Mouse (Mus musculus) lung, adult 18-20 months (tissue): ENCODE measurements at regions not wholly inside any gene's neighbourhood (a gene's known extent, or its start where the extent isn't known, plus 50 kb on each side); places are given as distances from the start of the nearest gene placed in this dataset.
"Not testable (repeated sequence)": the region's sequence is repeated elsewhere in the genome, so short reads cannot be mapped to it uniquely, and the experiment has no call there.

ENCODE experiments used
- DNase-seq, 2 experiments: peaks; one replicate each; pipeline ENCODE4 v3.0.0; 2022; ENCODE audit warnings: mixed read lengths in 2 of 2

DNA sequence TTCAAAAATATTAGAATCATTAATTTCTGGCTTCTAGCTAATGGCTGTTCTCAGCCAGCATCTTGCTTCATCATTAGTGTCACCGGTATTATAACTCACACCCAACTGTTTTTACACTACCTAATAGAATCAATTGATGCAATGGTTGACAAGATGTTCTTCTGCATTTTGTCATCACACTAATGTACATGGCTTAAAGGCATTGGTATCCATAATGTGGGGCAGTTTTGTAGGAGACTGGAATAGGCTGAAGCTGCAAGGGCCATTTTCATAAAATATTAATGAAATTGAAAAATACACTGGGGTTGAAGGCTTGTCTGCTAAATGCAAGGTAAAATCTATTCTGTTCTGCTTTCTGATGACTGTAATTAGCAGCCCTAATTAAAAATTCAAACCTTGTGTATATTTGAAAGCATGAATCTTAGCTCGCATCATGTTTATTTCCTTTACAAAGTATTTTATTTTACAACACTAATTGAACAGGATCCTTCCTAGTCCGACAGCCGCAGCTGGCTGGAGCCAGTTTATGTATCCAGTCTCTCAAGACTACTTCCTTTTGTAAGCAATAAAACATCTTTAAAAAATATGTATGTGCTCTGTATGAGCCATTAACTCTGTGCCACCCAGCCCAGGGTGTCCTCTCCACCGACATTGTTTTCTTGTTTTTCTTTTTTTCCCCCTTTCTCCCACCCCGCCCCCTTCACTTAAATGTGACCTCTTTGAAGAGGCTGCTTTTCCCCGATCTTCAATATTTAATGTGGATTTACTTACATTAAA is 259.6 kb downstream of the Pou4f1 start:
- DNase-seq, result no peak

DNA sequence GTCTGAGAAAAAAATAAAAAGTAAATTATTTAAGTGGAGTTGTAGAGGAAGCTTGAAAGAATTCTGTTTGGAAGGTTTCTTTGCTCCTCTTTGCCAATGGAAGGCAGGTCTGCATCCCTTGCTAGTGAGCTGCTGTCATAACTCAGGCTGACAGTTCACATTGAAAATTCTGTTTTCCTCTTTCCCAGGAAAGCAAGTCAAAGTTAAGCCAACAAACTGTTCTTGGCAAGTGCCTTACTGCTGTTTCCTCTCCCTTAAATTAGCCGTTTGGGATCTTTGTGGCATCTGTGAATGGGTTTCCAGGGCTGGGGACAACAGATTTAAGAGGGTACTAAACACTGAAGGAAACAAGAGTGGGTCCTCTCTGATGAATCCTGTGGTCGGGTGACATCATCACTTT is 261.2 kb downstream of the Pou4f1 start:
- DNase-seq, result no peak

DNA sequence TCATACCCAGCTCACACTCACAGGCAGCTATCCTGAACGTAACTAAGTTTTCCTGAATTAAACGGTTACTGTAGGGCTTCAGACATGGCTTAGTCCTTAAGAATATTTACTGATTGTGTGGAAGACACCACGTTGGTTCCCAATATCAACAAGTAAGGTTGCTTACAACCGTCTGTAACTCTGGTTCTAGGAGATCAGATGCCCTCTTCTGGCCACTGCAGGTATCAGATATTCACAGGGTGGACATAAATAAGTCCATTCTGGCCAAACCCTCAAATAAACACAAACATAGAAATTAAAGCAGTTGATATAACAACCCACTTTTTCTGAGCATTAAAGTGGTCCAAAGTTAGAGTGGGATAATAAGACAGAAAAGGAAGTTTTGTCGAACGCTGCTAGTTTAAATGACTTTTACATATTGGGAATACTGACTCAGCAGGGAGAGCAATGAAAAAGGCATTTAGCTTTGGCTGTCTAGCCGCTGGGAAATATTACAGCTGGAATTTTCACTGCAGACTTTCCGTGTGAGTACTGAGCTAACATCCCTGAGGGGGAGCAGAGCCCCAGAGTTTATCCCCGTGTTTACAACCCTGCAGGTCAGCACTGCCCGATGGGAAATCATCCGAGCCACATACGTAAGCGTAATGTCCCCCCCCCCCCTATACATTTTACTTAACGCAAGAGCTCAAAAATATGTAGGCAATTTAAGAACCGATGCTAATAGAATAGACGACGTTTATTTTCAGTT is 264.4 kb downstream of the Pou4f1 start:
- no peak for DNase-seq

DNA sequence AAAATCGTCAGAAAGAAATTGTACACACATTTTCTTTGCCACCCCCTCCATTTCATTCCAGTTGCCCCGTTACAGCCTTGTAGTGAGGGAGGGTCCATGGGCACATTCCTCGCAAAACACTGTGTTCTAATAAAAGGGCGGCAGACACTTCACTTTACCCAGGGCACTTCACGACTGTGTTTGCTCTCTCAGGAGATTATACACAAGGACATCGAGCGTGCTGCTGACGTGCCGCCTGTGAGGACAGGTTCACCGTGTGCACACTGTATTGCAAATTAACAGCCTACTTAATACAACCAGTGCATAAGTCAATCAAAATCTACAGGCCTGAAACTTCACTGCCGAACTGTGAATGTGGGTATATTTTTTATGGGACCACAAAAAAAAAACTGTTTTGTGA is 274.6 kb downstream of the Pou4f1 start:
- DNase-seq, result no peak

DNA sequence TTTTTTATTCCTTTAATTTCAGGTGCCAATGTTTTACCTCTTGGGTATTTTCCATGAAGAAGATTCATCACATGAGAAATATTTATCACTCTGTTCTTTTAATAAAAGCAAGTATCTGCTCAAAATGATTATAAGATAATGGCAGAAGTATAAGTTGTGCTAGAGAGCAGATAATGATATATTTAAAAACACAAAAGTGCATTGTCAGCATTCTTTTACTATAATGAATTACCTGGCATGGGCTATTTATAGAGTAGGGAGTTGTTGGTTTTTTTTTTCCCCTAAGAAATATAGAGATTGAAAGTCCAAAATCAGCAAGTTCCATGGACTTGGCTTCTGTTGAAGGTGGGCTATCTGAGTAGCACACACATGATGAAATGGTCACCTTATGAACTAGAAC is 292.7 kb downstream of the Pou4f1 start:
- DNase-seq, result no peak

DNA sequence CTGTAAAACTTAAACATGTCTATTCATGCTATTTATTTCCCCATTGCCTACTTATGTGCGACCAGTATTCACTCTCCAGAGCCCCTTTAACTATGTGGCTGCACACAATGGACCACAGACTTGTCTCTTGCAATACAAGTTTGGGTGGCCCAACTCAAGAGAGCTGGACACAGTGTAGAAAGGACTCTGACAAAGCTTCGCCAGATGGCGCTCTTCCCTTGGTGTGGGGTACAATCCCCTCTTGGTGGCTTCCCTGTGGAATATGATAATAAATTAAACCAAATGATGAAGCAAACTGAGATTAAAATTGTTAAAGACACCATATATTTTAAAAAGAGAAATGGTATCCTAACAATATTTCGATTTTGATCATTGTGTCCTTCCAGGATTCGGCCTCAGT is 302.6 kb upstream of the Ednrb start:
- DNase-seq, result no peak

DNA sequence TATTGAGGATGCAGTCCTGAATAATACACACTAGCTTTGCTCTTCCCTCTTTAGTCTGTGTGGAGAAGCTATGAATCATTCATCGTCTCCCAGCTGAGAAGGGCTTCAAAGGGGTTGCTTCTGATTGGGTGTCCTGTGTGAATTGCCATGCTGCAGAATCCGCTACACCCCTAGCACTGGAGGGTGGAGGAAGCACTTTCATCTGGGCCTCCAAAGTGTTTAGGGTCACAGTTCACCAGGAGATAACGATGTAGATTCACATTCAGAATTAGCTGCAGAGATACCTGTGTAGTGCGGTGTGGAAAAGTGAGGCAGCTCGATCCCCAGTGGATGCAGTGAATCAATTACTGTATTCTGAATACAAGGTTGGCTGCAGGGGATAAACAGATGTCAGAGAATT is 301.2 kb upstream of the Ednrb start:
- no peak for DNase-seq

DNA sequence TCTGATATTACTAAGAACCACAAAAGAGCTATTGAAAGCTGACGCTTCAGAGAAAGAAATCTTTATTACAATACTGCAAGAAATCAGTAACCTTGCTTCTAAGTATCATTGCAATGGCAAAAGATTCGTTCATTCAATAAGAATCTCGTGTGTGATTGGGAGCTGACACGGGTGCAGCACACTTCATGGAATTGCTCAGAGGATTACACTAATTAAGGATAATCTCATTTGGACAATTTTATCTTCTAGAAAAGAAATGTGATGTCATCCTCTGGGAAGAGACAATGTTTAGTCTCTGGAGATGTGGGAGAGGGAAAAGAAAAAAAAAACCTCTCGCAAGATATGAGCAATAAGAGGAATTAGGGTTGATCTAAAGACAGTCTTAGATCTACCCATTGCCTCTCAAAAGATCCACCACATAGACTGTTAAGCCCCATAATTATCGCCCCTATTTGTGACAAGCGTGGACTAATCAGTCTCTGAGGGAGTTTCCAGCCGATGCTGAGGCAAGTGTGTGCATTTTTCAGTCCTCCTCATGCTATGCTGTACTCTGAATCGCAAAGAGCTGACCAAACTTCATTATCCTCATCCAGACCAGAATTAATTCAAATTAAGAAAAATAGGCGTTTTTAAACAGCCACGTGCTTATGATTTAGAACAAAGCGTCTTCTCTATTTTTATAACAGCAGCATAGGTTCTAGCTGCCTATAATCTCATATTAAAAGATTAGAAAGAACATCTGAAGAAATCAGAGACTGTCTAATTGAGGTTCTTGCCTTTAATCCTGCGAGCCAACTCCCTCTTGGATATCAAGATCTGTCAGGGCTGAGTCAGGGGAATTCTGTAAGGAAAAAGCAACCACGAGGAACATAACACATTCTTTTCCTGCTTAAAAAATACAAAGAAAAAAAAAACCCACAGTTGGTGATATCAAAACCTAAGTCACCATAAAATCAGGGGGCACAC is 271.1 kb upstream of the Ednrb start:
- DNase-seq, result no peak

DNA sequence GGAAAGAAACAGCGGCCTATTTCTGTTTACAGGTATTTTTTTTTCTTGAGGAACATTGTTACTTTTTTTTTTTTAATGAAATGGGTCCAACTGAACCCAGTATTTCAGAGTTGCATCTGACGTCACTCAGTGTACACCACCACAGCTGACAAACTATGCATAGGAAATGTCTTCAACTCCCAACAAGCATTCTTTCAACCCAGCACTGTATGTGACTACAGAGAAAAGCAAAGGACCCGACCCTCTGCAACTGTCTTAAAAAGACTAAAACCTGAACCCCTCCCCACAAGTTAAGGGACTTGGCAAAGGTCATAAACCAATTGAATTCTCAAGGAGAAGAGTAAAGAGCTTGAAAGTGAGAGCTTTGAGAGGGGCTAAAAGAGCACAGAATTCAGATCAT is 270.0 kb upstream of the Ednrb start:
- no peak for DNase-seq

DNA sequence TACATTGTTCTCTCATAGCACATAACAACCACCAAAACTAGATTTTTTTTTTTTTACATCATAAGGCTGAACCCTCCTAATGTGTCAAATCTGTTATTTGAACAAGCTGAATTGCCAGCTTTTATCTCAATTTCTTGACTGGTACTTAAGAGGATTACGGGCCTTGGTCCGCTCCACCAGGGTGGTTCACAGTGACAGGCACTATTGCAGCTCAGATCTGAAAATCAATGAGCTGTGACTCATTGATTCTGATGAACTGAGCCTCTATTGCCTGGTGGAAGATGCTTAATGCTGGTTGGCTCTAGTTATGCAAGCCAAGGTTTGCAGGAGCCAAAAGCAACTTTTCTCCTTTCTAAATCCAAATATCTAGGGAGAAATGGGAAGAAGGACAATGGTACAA is 269.2 kb upstream of the Ednrb start:
- no peak for DNase-seq

DNA sequence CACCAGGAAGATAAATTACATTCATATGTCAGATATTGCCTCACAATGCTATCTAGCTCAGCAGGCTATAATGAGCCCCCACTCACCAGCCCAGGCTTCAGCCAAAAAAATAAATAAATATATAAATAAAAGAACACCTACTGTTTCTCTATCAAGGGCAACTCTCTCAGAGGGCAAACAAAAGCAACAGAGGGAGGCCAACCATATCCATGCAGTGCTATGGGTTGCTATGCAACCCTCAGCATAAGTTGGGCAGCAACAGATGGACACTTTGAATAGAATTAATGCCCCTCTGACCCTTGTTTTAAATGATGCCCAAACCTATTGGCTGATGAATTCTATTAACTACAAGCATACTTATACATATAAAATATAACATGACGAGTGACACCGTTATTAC is 242.2 kb upstream of the Ednrb start:
- DNase-seq, result no peak

DNA sequence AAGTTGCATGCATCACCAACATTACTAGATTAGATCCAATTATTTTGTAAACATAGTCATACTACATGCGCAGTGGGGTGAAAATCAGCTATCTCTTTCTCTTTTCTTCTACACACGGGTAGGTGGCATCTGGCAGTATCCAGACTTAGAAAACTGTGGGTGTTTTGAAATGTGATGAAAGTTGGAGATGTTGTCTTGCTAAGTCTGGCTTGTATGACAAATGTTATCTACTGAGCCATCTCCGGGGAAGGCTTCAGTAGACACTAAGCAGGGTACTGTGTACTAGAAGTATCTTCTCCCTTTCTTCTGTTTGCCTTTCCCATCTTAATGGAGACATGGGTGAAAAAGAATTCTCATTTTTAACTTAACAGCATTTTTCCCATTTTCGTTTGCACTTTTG is 220.0 kb upstream of the Ednrb start:
- not testable (repeated sequence) for DNase-seq

DNA sequence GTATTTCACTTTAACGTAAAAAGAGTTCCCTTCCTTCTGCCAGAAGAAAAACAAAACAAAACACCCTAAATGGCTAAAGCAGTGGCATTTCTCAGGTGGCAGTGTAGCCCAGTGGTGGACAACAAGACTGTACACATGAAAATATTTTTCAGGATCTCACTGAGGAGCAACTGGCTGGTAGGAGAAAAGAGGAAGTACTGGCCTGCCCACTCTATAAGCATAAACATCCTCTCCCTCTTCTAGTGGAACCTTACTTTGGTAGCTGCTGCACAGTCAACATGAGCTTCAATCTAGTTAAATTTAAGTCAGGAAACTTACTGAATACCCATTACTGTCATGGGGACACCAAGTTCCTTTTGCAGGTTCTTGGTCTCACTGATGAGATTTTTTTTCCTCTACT is 209.5 kb upstream of the Ednrb start:
- DNase-seq, result no peak

DNA sequence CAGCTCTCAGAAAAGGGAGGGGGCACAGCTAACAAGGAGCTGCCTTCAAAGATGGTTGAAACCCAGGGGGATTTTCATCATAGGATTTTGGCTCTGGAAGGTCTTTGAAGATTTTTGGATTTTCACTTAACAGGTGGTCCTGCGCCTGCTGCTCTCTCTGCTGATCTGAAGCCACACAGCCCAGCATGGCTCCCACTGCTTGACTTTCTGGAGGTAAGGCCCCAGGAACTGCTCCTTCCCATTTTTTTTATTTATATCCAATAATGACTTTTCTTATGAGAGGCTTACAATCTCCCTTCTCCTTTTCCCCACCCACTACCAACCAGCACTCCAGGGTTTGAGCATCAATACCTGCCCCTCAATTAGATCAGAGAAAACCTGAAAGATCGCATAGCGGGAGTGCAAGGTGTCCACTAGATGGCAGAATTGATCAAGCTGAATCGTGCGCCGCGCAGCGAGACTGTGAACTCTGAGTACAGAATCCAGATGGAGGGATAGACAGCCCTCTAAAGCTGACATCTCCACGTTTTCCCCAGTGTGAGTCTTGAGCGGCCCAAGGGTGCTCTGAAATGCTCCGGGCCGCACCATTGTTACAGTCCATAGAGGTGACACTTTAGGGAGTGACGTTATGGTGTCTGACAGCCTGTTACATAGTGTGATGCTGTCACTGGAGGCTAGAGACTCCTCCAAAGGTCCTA is 194.6 kb upstream of the Ednrb start:
- peak in 1 of 2 experiments; percentile 21 for DNase-seq

DNA sequence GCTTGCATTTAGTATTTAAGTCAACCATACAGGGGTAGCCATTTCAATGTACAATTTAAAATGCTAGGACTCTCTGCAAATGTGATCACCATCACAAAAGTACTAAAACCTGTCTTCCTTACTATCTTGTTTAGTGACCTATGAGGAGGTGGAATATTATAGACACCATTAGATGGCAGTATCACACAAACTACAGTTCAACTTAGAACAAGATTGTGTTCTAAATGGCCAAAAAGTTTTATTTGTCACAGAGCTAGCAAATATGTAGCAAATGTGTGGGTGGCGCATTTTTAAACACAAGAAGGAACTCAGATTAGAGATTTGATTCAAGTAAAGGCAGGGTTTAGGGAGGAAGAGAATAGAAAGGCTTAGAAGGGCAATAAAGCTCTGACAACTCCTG is 189.4 kb upstream of the Ednrb start:
- DNase-seq, result no peak

DNA sequence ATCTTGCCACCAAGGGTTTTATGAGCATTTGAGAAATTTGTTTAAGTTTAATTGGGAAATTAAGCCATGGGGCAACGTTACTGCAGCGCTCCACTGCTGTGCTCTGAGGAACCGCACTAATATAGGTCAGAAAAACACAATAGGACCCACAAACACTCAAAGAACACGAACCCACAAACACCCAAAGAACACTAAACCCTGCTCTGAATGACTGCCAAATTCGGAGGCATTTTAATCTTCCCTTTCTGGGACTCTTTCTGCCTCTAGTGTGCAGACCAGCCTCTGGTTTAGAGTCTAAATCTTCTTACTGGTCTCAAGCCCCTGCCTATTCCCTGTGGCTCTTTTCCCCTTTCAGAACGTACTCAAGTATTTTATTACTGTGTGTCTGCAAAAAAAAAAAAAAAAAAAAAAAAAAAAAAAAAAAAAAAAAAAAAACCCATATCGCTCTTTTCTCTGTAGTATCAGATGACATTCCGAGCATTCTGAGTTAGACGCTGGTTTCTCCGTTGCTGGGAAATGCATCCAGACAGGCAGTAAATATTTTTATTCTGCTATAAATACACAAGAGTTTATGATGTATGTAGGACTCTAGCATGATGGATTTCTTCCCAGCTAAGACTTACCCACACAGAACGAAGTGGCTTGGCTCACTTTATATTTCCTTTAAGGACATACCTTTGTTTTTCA is 186.7 kb upstream of the Ednrb start:
- DNase-seq, result no peak

DNA sequence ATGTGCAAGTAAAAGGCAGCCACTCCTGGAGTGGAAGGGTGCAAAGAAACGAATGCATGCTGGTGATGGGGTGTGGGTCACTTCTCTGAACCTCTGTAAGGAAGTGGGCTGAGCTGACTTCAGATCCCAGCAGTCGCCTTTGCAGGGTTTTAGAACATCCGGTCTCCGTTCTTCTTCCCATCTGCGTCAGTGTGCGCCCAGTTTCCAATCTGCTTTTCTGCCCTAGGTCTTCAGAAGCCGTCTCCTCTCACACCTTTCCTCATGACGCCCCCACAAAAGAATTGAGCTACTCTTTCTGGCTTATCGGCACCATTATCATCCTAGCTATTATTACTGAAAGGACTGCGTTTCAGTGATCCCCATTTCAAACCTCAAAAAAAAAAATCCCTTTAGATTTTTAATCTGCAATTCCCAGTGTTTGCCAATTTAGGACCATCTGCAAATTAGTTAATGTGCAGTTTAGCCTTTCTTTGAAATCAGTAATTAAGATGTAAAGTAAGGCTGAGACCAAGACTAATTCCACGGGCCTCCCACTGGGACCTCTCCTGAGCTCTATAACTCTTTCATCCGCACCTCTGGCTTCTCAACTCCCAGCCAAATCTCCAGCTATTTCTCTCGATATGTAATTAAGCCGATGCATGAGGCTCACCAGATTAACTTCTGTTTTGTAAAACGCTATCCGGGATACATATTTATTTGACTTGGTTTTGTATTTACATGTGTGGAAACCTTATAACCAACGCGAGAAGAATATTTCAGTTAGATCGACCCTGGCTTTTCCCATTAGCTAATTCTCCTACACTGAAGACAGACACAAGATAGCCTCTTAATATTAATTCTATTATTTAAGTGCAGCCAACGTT is 185.7 kb upstream of the Ednrb start:
- DNase-seq, result no peak

DNA sequence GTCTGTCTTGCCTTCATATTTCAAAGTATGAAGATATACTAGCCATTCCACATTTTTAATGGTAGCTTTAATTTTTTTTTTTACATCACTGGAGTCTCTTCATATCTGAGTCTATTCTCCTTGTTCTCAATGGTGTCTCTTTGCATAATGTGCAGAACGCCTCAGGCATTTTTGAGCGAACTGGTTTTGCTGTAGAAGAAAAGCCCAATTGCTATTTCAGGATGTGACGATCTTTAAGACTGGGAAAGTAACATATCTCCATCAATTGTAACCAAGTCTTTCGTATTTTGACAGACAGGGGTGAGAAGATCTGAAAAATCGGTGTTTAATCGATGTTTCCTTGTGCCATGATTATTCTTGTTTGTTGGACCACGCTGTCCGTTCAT is 183.7 kb upstream of the Ednrb start:
- no peak for DNase-seq

DNA sequence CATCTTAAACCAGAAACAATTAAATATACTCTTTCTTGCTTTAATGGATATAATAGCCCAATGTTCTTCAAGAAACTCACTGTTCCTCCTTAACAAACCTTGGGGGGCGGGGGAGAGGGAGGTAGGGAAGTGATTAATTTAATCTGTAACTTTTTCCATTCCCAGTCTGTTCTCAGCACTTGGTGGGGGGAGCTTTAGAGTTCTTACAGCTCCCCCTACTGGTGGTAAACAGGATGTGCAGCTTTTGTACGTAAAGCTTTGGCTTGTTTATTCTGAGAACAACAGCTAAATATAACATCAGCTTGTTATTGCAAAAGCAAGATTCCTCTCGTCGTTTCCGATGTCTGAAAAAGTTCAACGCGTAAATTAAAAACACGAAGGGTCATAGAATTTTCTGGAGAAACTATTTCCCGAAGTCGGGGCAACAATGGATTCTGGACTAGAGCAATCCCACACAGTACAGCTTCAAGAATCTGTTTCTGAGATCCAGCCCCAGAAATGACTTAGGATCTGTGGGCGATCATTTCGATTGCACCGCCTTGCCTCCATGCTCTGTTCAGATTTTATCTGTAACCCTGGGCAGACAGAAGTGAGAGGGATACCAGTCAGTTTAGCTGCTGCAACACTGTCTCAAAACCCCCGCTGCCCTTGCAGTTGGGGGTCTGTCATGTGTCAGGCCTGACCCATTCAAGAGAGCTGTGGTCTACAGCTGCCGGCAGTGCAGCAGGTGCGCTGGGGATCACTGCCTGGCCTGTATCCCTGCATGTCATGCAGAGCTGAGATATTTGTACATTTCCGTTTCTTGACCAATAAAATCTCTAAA is 183.1 kb upstream of the Ednrb start:
- peak in 1 of 2 experiments; percentile 34 for DNase-seq

DNA sequence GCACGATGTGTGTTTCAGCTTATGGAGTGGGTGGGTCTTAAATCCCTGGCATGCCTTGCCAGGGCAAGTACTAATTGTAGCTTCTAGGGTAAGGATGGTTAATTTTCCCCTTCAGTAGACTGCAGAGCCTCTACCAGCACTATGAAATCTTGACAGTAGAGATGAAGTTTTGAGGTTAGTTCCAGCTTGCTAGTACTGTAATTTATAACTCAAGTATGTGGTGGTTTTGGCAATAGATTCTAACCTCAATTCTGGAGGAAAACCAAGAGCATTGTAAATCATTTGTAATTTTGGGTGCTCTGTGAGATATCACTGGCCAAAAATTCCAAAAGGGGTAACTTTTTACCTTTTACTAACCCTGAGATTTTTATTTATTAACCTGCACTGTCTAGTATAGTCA is 164.3 kb upstream of the Ednrb start:
- no peak for DNase-seq
